26 mouse cellular contexts compared by ENCODE assay signal in genomic region chr4:137290250-137290649, GRCm38 (mm10). TPM values are rescaled to one million over a fixed set of nuclear protein-coding genes. Genes with fewer than 3 reads are reported as not detected.
DNase-seq lines count a peak whose midpoint lies in the region; ATAC-seq and TF ChIP-seq lines count a peak whose summit lies in the region.
"Had no signal": no experiment of that assay in that cellular context is flagged by ENCODE, and none has a peak within 500 bp of the region (broad histone marks: within the 10 kb centered on the region; RNA-seq: fewer than 3 reads in every experiment).

No protein-coding gene starts in this region.

- H3K36me3 ChIP-seq in hindbrain, embryonic 14.5 days (replicated peaks; ENCODE audit: control insufficient read depth, insufficient read depth), result no peaks in the 10 kb centered on the region
- H3K36me3 ChIP-seq: heart, embryonic 10.5 days; heart, embryonic 15.5 days; hindbrain, embryonic 12.5 days; liver, embryonic 12.5 days; midbrain, embryonic 13.5 days had no signal

- H3K4me3 ChIP-seq in cerebellum, adult 2 months (replicated peaks; ENCODE audit: insufficient read depth, low read depth, low read length), result no peak overlapping the region
- no peak overlapping the region for H3K4me3 ChIP-seq in hindbrain, embryonic 14.5 days (replicated peaks; ENCODE audit: low read length)
- H3K4me3 ChIP-seq: erythroblast, embryonic 14.5 days; heart, embryonic 10.5 days; heart, embryonic 15.5 days; hindbrain, embryonic 12.5 days; liver, embryonic 12.5 days; midbrain, embryonic 13.5 days had no signal

- H3K9ac ChIP-seq in hindbrain, embryonic 14.5 days, result no peak overlapping the region
- H3K9ac ChIP-seq: heart, embryonic 15.5 days; hindbrain, embryonic 12.5 days; liver, embryonic 12.5 days; liver, postnatal 0 days; midbrain, embryonic 13.5 days had no signal

- no peaks in the 10 kb centered on the region for H3K9me3 ChIP-seq in hindbrain, embryonic 14.5 days (ENCODE audit: control insufficient read depth, low read length)
- H3K9me3 ChIP-seq: heart, embryonic 10.5 days; heart, embryonic 15.5 days; hindbrain, embryonic 12.5 days; liver, embryonic 12.5 days; midbrain, embryonic 13.5 days had no signal

- DNase-seq in layer of hippocampus, postnatal 10 days (ENCODE audit: low spot score in 2 of 2), result peak; percentile 46 to 58
- no peak for DNase-seq in layer of hippocampus, adult 9-10 months (ENCODE audit: low spot score)
- DNase-seq in cerebellum, adult 11 months, result peak; percentile 65
- DNase-seq in cerebellum, adult 2 months, result peak; percentile 76 to 94
- peak; percentile 68 to 82 for DNase-seq in cerebellum, postnatal 14 days
- no peak for DNase-seq in frontal cortex, postnatal 10 days (ENCODE audit: low spot score in 2 of 2)
- no peak for DNase-seq in hindbrain, embryonic 14.5 days (ENCODE audit: low spot score)
- DNase-seq in urinary bladder, postnatal 36 days (ENCODE audit: low spot score in 2 of 2), result no peak
- DNase-seq: adrenal gland, adult 8-10 months; B cell, adult 2 months; gastrocnemius, postnatal 10 days; kidney, adult 9 months; kidney, postnatal 10 days; liver, postnatal 0 days had no signal

- ATAC-seq in hindbrain, embryonic 14.5 days (ENCODE audit: low FRiP score), result no peak
- ATAC-seq: activated CD4-positive, CD25-positive, alpha-beta regulatory T cell, adult 4 months; forebrain, embryonic 16.5 days; intestine, embryonic 16.5 days; liver, embryonic 12.5 days; liver, postnatal 0 days; midbrain, embryonic 13.5 days had no signal

- H3K4me2 ChIP-seq in hindbrain, embryonic 14.5 days (replicated peaks), result no peak overlapping the region
- H3K4me2 ChIP-seq: heart, embryonic 15.5 days; hindbrain, embryonic 12.5 days; liver, embryonic 12.5 days; midbrain, embryonic 13.5 days had no signal

- H3K27me3 ChIP-seq in cerebellum, adult 2 months (ENCODE audit: control insufficient read depth, insufficient read depth, low read length), result no peaks in the 10 kb centered on the region
- H3K27me3 ChIP-seq in hindbrain, embryonic 14.5 days (ENCODE audit: control insufficient read depth, insufficient read depth, low read length), result no peaks in the 10 kb centered on the region
- H3K27me3 ChIP-seq: midbrain, embryonic 13.5 days had no signal

- WGBS in cerebellum, adult 2 months, result 8% methylated on average over 3 of the region's 3 CpGs
- WGBS in hindbrain, embryonic 14.5 days, result 77% methylated on average over 3 of the region's 3 CpGs

- peaks cover 41% of the 10 kb centered on the region for H3K4me1 ChIP-seq in cerebellum, adult 2 months (ENCODE audit: control insufficient read depth, insufficient read depth, low read length)
- H3K4me1 ChIP-seq in hindbrain, embryonic 14.5 days (replicated peaks; ENCODE audit: control insufficient read depth, insufficient read depth, low read length), result no peaks in the 10 kb centered on the region
- H3K4me1 ChIP-seq: heart, embryonic 15.5 days; liver, embryonic 12.5 days had no signal

- TF ChIP-seq POLR2A in cerebellum, adult 2 months (IDR thresholded peaks at IDR 0.05; ENCODE audit: borderline replicate concordance, insufficient read depth, low read length), result no peak

- H3K27ac ChIP-seq in cerebellum, adult 2 months (ENCODE audit: insufficient read depth, low read length), result no peak overlapping the region
- no peak overlapping the region for H3K27ac ChIP-seq in hindbrain, embryonic 14.5 days
- H3K27ac ChIP-seq: heart, embryonic 10.5 days; heart, embryonic 15.5 days; hindbrain, embryonic 12.5 days; liver, embryonic 12.5 days; macrophage; midbrain, embryonic 13.5 days had no signal

- no peak for TF ChIP-seq CTCF in cerebellum, adult 2 months (IDR thresholded peaks at IDR 0.05; ENCODE audit: borderline replicate concordance, insufficient read depth, low read depth, low read length)

RNA-seq across cellular contexts. Expression of gene Wnt4, which starts 13.0 kb away (rescaled TPM):
- total RNA-seq in layer of hippocampus, postnatal 10 days (2021), result 10 to 100 TPM; 10.4 to 11.4 TPM
- polyA plus RNA-seq in cerebellum, adult 2 months (2012; rRNA removed), result 1.7 and 2.1 TPM in 2 replicates
- 1.9 and 2.2 TPM in 2 replicates for polyA plus RNA-seq in hindbrain, embryonic 14.5 days (2014; fragmentation: Nextera tagmentation; extraction: Ambion mirVana)
- total RNA-seq: granulocyte monocyte progenitor cell, adult 5-6 weeks; megakaryocyte-erythroid progenitor cell, adult 5-6 weeks had no signal
- polyA plus RNA-seq: macrophage had no signal

Comparison
In these comparisons a context has a peak if more than half of its experiments do, and no peak if none do; other contexts are left out.
1. DNase-seq: peak in layer of hippocampus, postnatal 10 days (2 of 2), cerebellum, adult 11 months (single experiment), cerebellum, adult 2 months (2 of 2) and cerebellum, postnatal 14 days (2 of 2); none in layer of hippocampus, adult 9-10 months (single experiment), frontal cortex, postnatal 10 days (0 of 2), hindbrain, embryonic 14.5 days (single experiment) and urinary bladder, postnatal 36 days (0 of 2).